ENCODE assay signal across 9 mouse cellular contexts in the genomic region with DNA sequence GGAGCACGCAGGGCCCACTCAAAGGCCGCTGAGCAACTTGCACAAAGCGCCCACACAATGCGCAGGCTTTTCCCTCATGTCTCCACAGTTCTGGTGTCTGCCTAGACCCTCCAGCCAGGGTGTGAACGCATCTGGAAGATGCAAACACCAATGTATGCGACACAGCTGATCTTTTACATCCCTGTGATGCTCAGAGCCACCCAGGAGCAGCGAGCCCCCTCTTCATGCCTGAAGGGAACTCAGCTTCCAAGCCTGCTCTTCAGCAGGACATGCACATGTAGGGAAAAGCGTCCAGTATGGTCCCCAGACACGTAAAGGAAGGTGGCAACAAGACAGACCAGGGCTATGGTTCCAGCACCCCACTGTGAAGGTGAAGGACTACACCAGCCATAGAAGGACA. TPM values are rescaled to one million over a fixed set of nuclear protein-coding genes. Genes with fewer than 3 reads are reported as not detected.
DNase-seq lines count a peak whose midpoint lies in the region; ATAC-seq and TF ChIP-seq lines count a peak whose summit lies in the region.
"Had no signal": no experiment of that assay in that cellular context is flagged by ENCODE, and none has a peak within 500 bp of the region (broad histone marks: within the 10 kb centered on the region; RNA-seq: fewer than 3 reads in every experiment).

No protein-coding gene starts in this region.

- peaks cover 6% of the 10 kb centered on the region; the same call in 1 of the 2 replicates for H3K9me3 ChIP-seq in heart, embryonic 11.5 days (replicated peaks; ENCODE audit: control insufficient read depth, low read length)
- peaks cover 5% of the 10 kb centered on the region; the same call in 1 of the 2 replicates for H3K9me3 ChIP-seq in E14TG2a.4 (ENCODE audit: low read length)
- H3K9me3 ChIP-seq in embryonic facial prominence, embryonic 12.5 days = peaks cover 3% of the 10 kb centered on the region; the same call in 1 of the 2 replicates
- no peaks in the 10 kb centered on the region for H3K9me3 ChIP-seq in limb, embryonic 14.5 days (ENCODE audit: control insufficient read depth, low read length)

- H3K27ac ChIP-seq in heart, embryonic 11.5 days (ENCODE audit: low read depth, low read length) = no peak overlapping the region
- H3K27ac ChIP-seq in heart, adult 2 months = no peak overlapping the region
- H3K27ac ChIP-seq in embryonic facial prominence, embryonic 12.5 days = 0 out of 2 replicates have a peak overlapping the region, but pooled peaks have one; percentile 1
- H3K27ac ChIP-seq in limb, embryonic 14.5 days (replicated peaks; ENCODE audit: low read depth, low read length) = peak overlapping the region; percentile 96

- no peak overlapping the region for H3K4me3 ChIP-seq in heart, embryonic 11.5 days (ENCODE audit: low read depth, low read length)
- H3K4me3 ChIP-seq in heart, adult 2 months = no peak overlapping the region
- H3K4me3 ChIP-seq in E14TG2a.4 (replicated peaks; ENCODE audit: low read length) = peak overlapping the region; percentile 73; the same call in 1 of the 2 replicates
- H3K4me3 ChIP-seq in embryonic facial prominence, embryonic 12.5 days = peak overlapping the region; percentile 55
- peak overlapping the region; percentile 70 for H3K4me3 ChIP-seq in limb, embryonic 14.5 days (replicated peaks; ENCODE audit: low read length)

- H3K4me2 ChIP-seq in heart, embryonic 11.5 days = peak overlapping the region; percentile 76; the same call in 1 of the 2 replicates
- peak overlapping the region; percentile 68 for H3K4me2 ChIP-seq in embryonic facial prominence, embryonic 12.5 days (replicated peaks)
- H3K4me2 ChIP-seq in limb, embryonic 14.5 days (replicated peaks; ENCODE audit: low read depth, low read length, severe bottlenecking) = peak overlapping the region; percentile 76

- H3K9ac ChIP-seq in heart, embryonic 11.5 days (ENCODE audit: low read depth, low read length) = no peak overlapping the region
- no peak overlapping the region for H3K9ac ChIP-seq in heart, adult 2 months (ENCODE audit: low read depth, low read length)
- H3K9ac ChIP-seq in embryonic facial prominence, embryonic 12.5 days = 0 out of 2 replicates have a peak overlapping the region, but pooled peaks have one; percentile 59
- peak overlapping the region; percentile 85; the same call in 1 of the 2 replicates for H3K9ac ChIP-seq in limb, embryonic 14.5 days (ENCODE audit: low read depth, low read length, severe bottlenecking)
- H3K9ac ChIP-seq: liver, postnatal 0 days had no signal

- no peak for TF ChIP-seq EP300 in heart, adult 2 months (IDR thresholded peaks at IDR 0.05; ENCODE audit: insufficient read depth, low read depth, low read length)

- peaks cover 9% of the 10 kb centered on the region for H3K4me1 ChIP-seq in heart, embryonic 11.5 days (ENCODE audit: control insufficient read depth, insufficient read depth, low read length)
- H3K4me1 ChIP-seq in heart, adult 2 months (ENCODE audit: control insufficient read depth, insufficient read depth, low read length) = no peaks in the 10 kb centered on the region; the same call in 1 of the 2 replicates
- peaks cover 32% of the 10 kb centered on the region for H3K4me1 ChIP-seq in E14TG2a.4 (replicated peaks; ENCODE audit: low read depth, low read length)
- H3K4me1 ChIP-seq in embryonic facial prominence, embryonic 12.5 days = peaks cover 22% of the 10 kb centered on the region
- peaks cover 21% of the 10 kb centered on the region for H3K4me1 ChIP-seq in limb, embryonic 14.5 days (ENCODE audit: control insufficient read depth, insufficient read depth, low read length)

- no peak for ATAC-seq in heart, embryonic 11.5 days (replicated peaks; ENCODE audit: insufficient number of reproducible peaks, low FRiP score, low TSS enrichment)
- ATAC-seq in embryonic facial prominence, embryonic 12.5 days (ENCODE audit: insufficient number of reproducible peaks, insufficient read depth, low FRiP score, low TSS enrichment) = no peak
- no peak for ATAC-seq in limb, embryonic 14.5 days (ENCODE audit: low FRiP score, low read depth)
- no peak for ATAC-seq in megakaryocyte-erythroid progenitor cell, adult 5-6 weeks (replicated peaks; ENCODE audit: low FRiP score, low TSS enrichment, poor library complexity, severe bottlenecking)
- ATAC-seq: liver, postnatal 0 days had no signal

- no peaks in the 10 kb centered on the region for H3K36me3 ChIP-seq in heart, embryonic 11.5 days (ENCODE audit: control insufficient read depth, insufficient read depth, low read length)
- no peaks in the 10 kb centered on the region for H3K36me3 ChIP-seq in heart, adult 2 months (ENCODE audit: control insufficient read depth, insufficient read depth, low read length)
- no peaks in the 10 kb centered on the region for H3K36me3 ChIP-seq in E14TG2a.4 (ENCODE audit: insufficient read depth, low read length)
- no peaks in the 10 kb centered on the region for H3K36me3 ChIP-seq in embryonic facial prominence, embryonic 12.5 days
- H3K36me3 ChIP-seq in limb, embryonic 14.5 days (ENCODE audit: control insufficient read depth, insufficient read depth, low read length) = no peaks in the 10 kb centered on the region

- no peak for DNase-seq in heart, adult 2 months
- DNase-seq in limb, embryonic 14.5 days (ENCODE audit: low spot score) = no peak
- DNase-seq in layer of hippocampus, adult 8-10 months (ENCODE audit: low spot score in 2 of 2) = no peak
- no peak for DNase-seq in adrenal gland, adult 8-10 months
- DNase-seq: liver, postnatal 0 days had no signal

- no peaks in the 10 kb centered on the region for H3K79me2 ChIP-seq in heart, adult 2 months (replicated peaks; ENCODE audit: control insufficient read depth, insufficient read depth, low read length)

- no peak for TF ChIP-seq POLR2A in heart, adult 2 months (IDR thresholded peaks at IDR 0.05; ENCODE audit: insufficient read depth, low read depth, low read length)
- TF ChIP-seq POLR2A in limb, embryonic 14.5 days (IDR thresholded peaks at IDR 0.05; ENCODE audit: borderline replicate concordance, extremely low read depth, insufficient read depth, insufficient read length) = no peak

- H3K27me3 ChIP-seq in heart, embryonic 11.5 days (ENCODE audit: control insufficient read depth, insufficient read depth, low read length) = peaks cover 28% of the 10 kb centered on the region
- peaks cover 5% of the 10 kb centered on the region; the same call in 1 of the 2 replicates for H3K27me3 ChIP-seq in heart, adult 2 months (ENCODE audit: control insufficient read depth, insufficient read depth, low read length)
- H3K27me3 ChIP-seq in E14TG2a.4 (ENCODE audit: insufficient read depth, low read length) = peaks cover 61% of the 10 kb centered on the region
- peaks cover 13% of the 10 kb centered on the region for H3K27me3 ChIP-seq in embryonic facial prominence, embryonic 12.5 days
- H3K27me3 ChIP-seq in limb, embryonic 14.5 days (ENCODE audit: control insufficient read depth, insufficient read depth, low read length) = no peaks in the 10 kb centered on the region

- 32% methylated on average over 9 of the region's 9 CpGs for WGBS in heart, embryonic 11.5 days (ENCODE audit: insufficient replicate concordance)
- 57% methylated on average over 9 of the region's 9 CpGs for WGBS in heart, adult 2 months
- WGBS in embryonic facial prominence, embryonic 12.5 days = 30% methylated on average over 9 of the region's 9 CpGs
- 31% methylated on average over 9 of the region's 9 CpGs for WGBS in limb, embryonic 14.5 days

- TF ChIP-seq CTCF in heart, adult 2 months (IDR thresholded peaks at IDR 0.05) = no peak
- no peak for TF ChIP-seq CTCF in E14TG2a.4 (conservative IDR thresholded peaks at IDR 0.05; ENCODE audit: low read length)

- intact Hi-C loops in heart, adult 2 months (cut with DNase I) = loop anchor here (2.0 to 5.0 kb wide), 2 partner anchors 933 to 945 kb away; no protein-coding TSS in a partner anchor

RNA-seq across cellular contexts. Expression of a gene that starts 1.5 kb away (rescaled TPM):
- 13.2 and 14.3 TPM in 2 replicates for polyA plus RNA-seq in heart, embryonic 11.5 days (2014; fragmentation: Nextera tagmentation; extraction: Ambion mirVana)
- total RNA-seq in heart, adult 2 months (2021) = under 1 TPM; 0.70 to 0.96 TPM
- 1.1 and 2.2 TPM in 2 replicates for polyA plus RNA-seq in heart, adult 2 months (2012; rRNA removed)
- 58.9 TPM in 2 replicates for polyA plus RNA-seq in embryonic facial prominence, embryonic 12.5 days (2016; fragmentation: Nextera tagmentation; extraction: Ambion mirVana)
- polyA plus RNA-seq in limb, embryonic 14.5 days (2012; rRNA removed) = 296 and 337 TPM in 2 replicates
- polyA plus RNA-seq in limb, embryonic 14.5 days (2014; fragmentation: Nextera tagmentation; extraction: Ambion mirVana) = 259 and 270 TPM in 2 replicates
- not detected in 2 replicates for total RNA-seq in megakaryocyte-erythroid progenitor cell, adult 5-6 weeks (2014; fragmentation: Nextera tagmentation)
- total RNA-seq in megakaryocyte-erythroid progenitor cell, adult 5-6 weeks (2017) = not detected in 2 replicates
- 1 to 10 TPM; 4.8 to 8.2 (median 6.1) TPM for total RNA-seq in layer of hippocampus, adult 8-10 months (2022)
- 10 to 100 TPM; 19.7 to 22.7 (median 20.9) TPM for total RNA-seq in adrenal gland, adult 8-10 months (2022)

RNA-seq across cellular contexts. Expression of a gene that starts 39.5 kb away (rescaled TPM):
- polyA plus RNA-seq in heart, embryonic 11.5 days (2014; fragmentation: Nextera tagmentation; extraction: Ambion mirVana) = 1,200 and 1,220 TPM in 2 replicates
- total RNA-seq in heart, adult 2 months (2021) = 1,000 to 10,000 TPM in 1 of 2 experiments, 100 to 1,000 TPM in 1; 911 to 1,089 TPM
- 582 and 1,119 TPM in 2 replicates for polyA plus RNA-seq in heart, adult 2 months (2012; rRNA removed)
- polyA plus RNA-seq in embryonic facial prominence, embryonic 12.5 days (2016; fragmentation: Nextera tagmentation; extraction: Ambion mirVana) = 580 and 621 TPM in 2 replicates
- 329 and 399 TPM in 2 replicates for polyA plus RNA-seq in limb, embryonic 14.5 days (2012; rRNA removed)
- 591 and 630 TPM in 2 replicates for polyA plus RNA-seq in limb, embryonic 14.5 days (2014; fragmentation: Nextera tagmentation; extraction: Ambion mirVana)
- total RNA-seq in megakaryocyte-erythroid progenitor cell, adult 5-6 weeks (2014; fragmentation: Nextera tagmentation) = 589 and 667 TPM in 2 replicates
- 116 and 156 TPM in 2 replicates for total RNA-seq in megakaryocyte-erythroid progenitor cell, adult 5-6 weeks (2017)
- total RNA-seq in layer of hippocampus, adult 8-10 months (2022) = 100 to 1,000 TPM; 317 to 352 (median 338) TPM
- total RNA-seq in adrenal gland, adult 8-10 months (2022) = 100 to 1,000 TPM; 227 to 347 (median 305) TPM

Comparison
In these comparisons a context has a peak if more than half of its experiments do, and no peak if none do; other contexts are left out.
1. H3K27ac ChIP-seq: peak in embryonic facial prominence, embryonic 12.5 days (single experiment) and limb, embryonic 14.5 days (single experiment); none in heart, embryonic 11.5 days (single experiment) and heart, adult 2 months (single experiment).
2. H3K4me3 ChIP-seq: peak in E14TG2a.4 (single experiment), embryonic facial prominence, embryonic 12.5 days (single experiment) and limb, embryonic 14.5 days (single experiment); none in heart, embryonic 11.5 days (single experiment) and heart, adult 2 months (single experiment).
3. H3K9ac ChIP-seq: peak in embryonic facial prominence, embryonic 12.5 days (single experiment) and limb, embryonic 14.5 days (single experiment); none in heart, embryonic 11.5 days (single experiment) and heart, adult 2 months (single experiment).
4. Peak in every context shown above with its lines, with median percentiles within 50 percentile points of each other: H3K4me2 ChIP-seq.